Mouse (Mus musculus) CH12.LX (cell line): Measurements from ENCODE around the gene Gm5431.
"Not testable (repeated sequence)": the region's sequence is repeated elsewhere in the genome, so short reads cannot be mapped to it uniquely, and the experiment has no call there.

Experiments used
- CTCF ChIP-seq, 2 experiments: IDR thresholded peaks in 1 of 2; conservative IDR thresholded peaks in 1 of 2; 2 replicates each; pipeline ENCODE4 v1.5.1; 2011 to 2012; ENCODE audit warnings: low read depth in 2 of 2, low read length in 2 of 2, improper control_type of control experiment in 1 of 2, inconsistent platforms in 1 of 2, mild to moderate bottlenecking in 1 of 2, moderate library complexity in 1 of 2
- E2F4 ChIP-seq: IDR thresholded peaks from 2 replicates; pipeline ENCODE4 v1.6.1; 2011; ENCODE audit warnings: low read depth, low read length, improper control_type of control experiment; ENCODE audit not compliant: insufficient replicate concordance
- EP300 ChIP-seq: IDR thresholded peaks from 2 replicates; pipeline ENCODE4 v1.6.1; 2011; ENCODE audit warnings: low read length, improper control_type of control experiment
- HCFC1 ChIP-seq: IDR thresholded peaks from 2 replicates; pipeline ENCODE4 v1.6.1; 2012; ENCODE audit warnings: low read depth, mild to moderate bottlenecking, inconsistent platforms, low read length, improper control_type of control experiment
- IRF4 ChIP-seq: IDR thresholded peaks from 2 replicates; pipeline ENCODE4 v1.6.1; 2014; ENCODE audit warnings: low read depth, mild to moderate bottlenecking, inconsistent platforms, low read length, improper control_type of control experiment
- NELFE ChIP-seq: IDR thresholded peaks from 2 replicates; pipeline ENCODE4 v1.6.1; 2011; ENCODE audit warnings: low read depth, low read length, improper control_type of control experiment
- POLR2A ChIP-seq: IDR thresholded peaks from 2 replicates; pipeline ENCODE4 v1.6.1; 2011; ENCODE audit warnings: low read depth, mild to moderate bottlenecking, improper control_type of control experiment, low read length
- SMC3 ChIP-seq: IDR thresholded peaks from 2 replicates; pipeline ENCODE4 v1.6.1; 2011; ENCODE audit warnings: low read depth, low read length, improper control_type of control experiment
- UBTF ChIP-seq: IDR thresholded peaks from 2 replicates; pipeline ENCODE4 v1.6.1; 2012; ENCODE audit warnings: low read depth, mild to moderate bottlenecking, inconsistent platforms, low read length, improper control_type of control experiment, moderate library complexity
- ZC3H11A ChIP-seq: IDR thresholded peaks from 2 replicates; pipeline ENCODE4 v1.6.1; 2012; ENCODE audit warnings: low read depth, mild to moderate bottlenecking, inconsistent platforms, low read length, improper control_type of control experiment
- ZMIZ1 ChIP-seq: IDR thresholded peaks from 2 replicates; pipeline ENCODE4 v1.6.1; 2012; ENCODE audit warnings: low read depth, mild to moderate bottlenecking, inconsistent platforms, low read length, improper control_type of control experiment

DNA sequence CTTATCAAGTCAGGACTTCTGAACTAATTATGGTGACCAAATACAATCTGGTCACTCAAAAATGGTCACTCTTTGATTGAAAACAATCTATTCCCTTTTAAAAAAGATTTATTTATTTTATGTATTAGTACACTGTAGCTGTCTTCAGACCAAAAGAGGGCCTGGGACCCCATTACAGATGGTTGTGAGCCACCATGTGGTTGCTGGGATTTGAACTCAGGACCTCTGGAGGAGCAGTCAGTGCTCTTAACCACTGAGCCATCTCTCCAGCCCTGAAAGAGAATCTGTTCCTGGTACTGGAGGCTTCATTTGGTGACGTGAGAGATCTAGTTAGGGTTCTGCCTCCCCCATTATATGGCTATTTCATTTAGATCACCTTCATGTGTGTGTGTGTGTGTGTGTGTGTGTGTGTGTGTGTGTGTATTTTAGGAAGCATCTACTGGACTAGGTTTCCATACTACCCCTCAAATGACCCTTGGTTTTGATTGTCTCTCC is 26.6 kb downstream of the Gm5431 start:
- TF ChIP-seq E2F4; CTCF (conservative IDR thresholded peaks at IDR 0.05 in 1 of 2, IDR thresholded peaks at IDR 0.05 in 1 of 2; ENCODE audit: low read depth in 2 of 2, low read length in 2 of 2); IRF4; NELFE; EP300; POLR2A; UBTF; ZC3H11A; ZMIZ1; SMC3; HCFC1: not testable (repeated sequence)
